Mouse (Mus musculus) ES-E14 (cell line): ENCODE data around the gene Map4.

Experiments
- CHD2 ChIP-seq: IDR thresholded peaks from 2 replicates; pipeline ENCODE4 v1.6.1; 2014; ENCODE audit warnings: mild to moderate bottlenecking, low read depth, low read length, inconsistent platforms
- ZC3H11A ChIP-seq: IDR thresholded peaks from 2 replicates; pipeline ENCODE4 v1.6.1; 2012; ENCODE audit warnings: low read depth, mild to moderate bottlenecking, inconsistent platforms, low read length, borderline replicate concordance

DNA sequence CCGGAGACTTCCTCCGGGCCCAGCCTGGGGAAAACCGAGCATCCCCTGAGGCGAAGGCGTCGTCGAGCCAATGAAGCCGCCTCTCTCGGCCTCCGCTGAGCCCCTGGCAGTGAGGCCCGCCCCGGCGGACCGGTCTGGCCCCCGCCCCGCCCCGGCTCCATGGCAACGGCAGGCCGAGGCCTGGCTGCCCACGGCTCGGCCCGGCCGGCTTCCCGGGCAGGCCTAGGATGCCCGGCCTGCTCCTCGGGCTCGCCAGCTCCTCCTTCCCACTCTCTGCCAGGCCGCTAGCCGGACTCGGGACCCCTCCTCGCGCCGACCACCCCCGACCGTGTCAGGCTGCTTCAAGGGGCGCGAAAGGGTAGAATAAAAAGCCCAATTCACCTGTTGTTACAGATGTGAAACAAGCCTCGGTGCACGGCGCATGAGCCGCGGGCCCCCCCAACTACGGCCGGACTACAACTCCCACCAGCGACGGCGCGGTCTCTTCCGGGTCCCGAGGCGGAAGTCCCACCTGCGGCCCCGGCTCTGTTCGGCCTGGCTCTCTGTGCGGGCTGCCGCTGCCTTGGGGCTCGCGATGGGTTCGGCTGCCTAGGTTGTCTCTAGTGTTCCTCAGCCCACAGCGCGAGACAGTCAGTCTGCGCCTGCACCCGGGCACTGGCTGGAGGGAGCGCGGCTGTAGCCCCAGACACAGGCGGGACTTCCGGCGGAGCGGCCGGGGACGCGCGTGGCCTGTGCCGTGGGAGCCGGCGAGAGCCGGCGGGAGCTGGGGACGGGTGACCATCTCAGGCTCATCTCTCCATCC, 185.9 kb downstream of the Map4 start, which contains the start of gene Smarcc1:
- TF ChIP-seq ZC3H11A (no peak), CHD2 (no peak)
